Mouse (Mus musculus) brain, embryonic 14.5 days (tissue): Measurements from ENCODE around the gene Nell1.

Experiments used
- CTCF ChIP-seq: fragments of 200-500 bp; IDR thresholded peaks from 2 replicates; pipeline ENCODE4 v1.5.1; 2012; ENCODE audit warnings: inconsistent platforms, mild to moderate bottlenecking, moderate library complexity, borderline replicate concordance; ENCODE audit not compliant: insufficient read depth, insufficient read length; ENCODE audit errors: extremely low read depth
- POLR2A ChIP-seq: fragments of 200-500 bp; IDR thresholded peaks from 2 replicates; pipeline ENCODE4 v1.6.1; 2012; ENCODE audit warnings: mild to moderate bottlenecking, inconsistent platforms, borderline replicate concordance; ENCODE audit not compliant: poor library complexity, insufficient read depth, insufficient read length, severe bottlenecking; ENCODE audit errors: extremely low read depth

GRCm38 (mm10) chr7:50756409-50756808 lies 781.7 kb downstream of the Nell1 start:
- TF ChIP-seq CTCF (no peak), POLR2A (no peak)
